Mouse (Mus musculus) liver, embryonic 14.5 days (tissue): Measurements from ENCODE around the gene Nt5c2. TPM values are rescaled to one million over a fixed set of nuclear protein-coding genes. Genes with fewer than 3 reads are reported as not detected.

Source experiments
- ATAC-seq: fragments of 200-750 bp; cut with Nextera tagmentation; 2 replicates; pipeline ENCODE4 v1.8.0; 2017; ENCODE audit warnings: moderate number of reproducible peaks, mild to moderate bottlenecking, moderate library complexity; ENCODE audit not compliant: insufficient read depth
- DNase-seq, 3 experiments: peaks; one replicate each; pipeline ENCODE4 v3.0.0-alpha.2; 2012 to 2013; ENCODE audit warnings: low read depth in 3 of 3, low spot score in 3 of 3
- H3K27ac ChIP-seq: fragments of 300-500 bp; sonication (generic); 2 replicates; pipeline ENCODE4 v1.5.1; 2014; ENCODE audit warnings: moderate library complexity, mild to moderate bottlenecking, control low read depth, inconsistent platforms
- H3K27me3 ChIP-seq: fragments of 300-500 bp; sonication (generic); 2 replicates; pipeline ENCODE4 v1.6.1; 2014; ENCODE audit warnings: mild to moderate bottlenecking, low read length, moderate library complexity; ENCODE audit not compliant: control insufficient read depth, insufficient read depth
- H3K36me3 ChIP-seq: fragments of 300-500 bp; sonication (generic); replicated peaks from 2 replicates; pipeline ENCODE4 v1.6.1; 2014; ENCODE audit warnings: low read depth; ENCODE audit not compliant: control insufficient read depth, insufficient read depth
- H3K4me1 ChIP-seq, 2 experiments: fragments of 200-500 bp in 1 of 2; fragments of 300-500 bp in 1 of 2; sonication (generic) in 1 of 2; replicated peaks; 2 replicates each; pipeline ENCODE4 v1.6.1; 2012 to 2014; ENCODE audit warnings: antibody characterized with exemption in 1 of 2, inconsistent platforms in 1 of 2, low read length in 1 of 2; ENCODE audit not compliant: control insufficient read depth in 2 of 2, insufficient read depth in 2 of 2
- H3K4me2 ChIP-seq: fragments of 300-500 bp; sonication (generic); 2 replicates; pipeline ENCODE4 v1.6.1; 2014; ENCODE audit warnings: low read depth, mild to moderate bottlenecking, control low read depth, moderate library complexity
- H3K4me3 ChIP-seq, 2 experiments: fragments of 200-500 bp in 1 of 2; fragments of 300-500 bp in 1 of 2; sonication (generic) in 1 of 2; 2 replicates each; pipeline ENCODE4 v1.5.1; 2012 to 2014; ENCODE audit warnings: low read depth in 2 of 2, low read length in 2 of 2, mild to moderate bottlenecking in 2 of 2, control low read depth in 1 of 2, inconsistent platforms in 1 of 2, moderate library complexity in 1 of 2; ENCODE audit not compliant: insufficient read depth in 1 of 2
- H3K9ac ChIP-seq: fragments of 300-500 bp; sonication (generic); replicated peaks from 2 replicates; pipeline ENCODE4 v1.6.1; 2014; ENCODE audit warnings: mild to moderate bottlenecking, control low read depth, moderate library complexity
- H3K9me3 ChIP-seq: fragments of 300-500 bp; sonication (generic); 2 replicates; pipeline ENCODE4 v1.6.1; 2016; ENCODE audit warnings: low read length, mixed read lengths; ENCODE audit not compliant: control insufficient read depth
- CTCF ChIP-seq: IDR thresholded peaks from 2 replicates; pipeline ENCODE4 v1.5.1; 2016; ENCODE audit warnings: antibody characterized with exemption, low read depth, control low read depth
- EP300 ChIP-seq: IDR thresholded peaks from 2 replicates; pipeline ENCODE4 v1.6.1; 2016; ENCODE audit warnings: antibody characterized with exemption, low read depth
- WGBS: fragments of 180-500 bp; shearing (Covaris S2); extraction: QIAGEN DNeasy Blood & Tissue Kit; methylation state at CpG from one replicate; pipeline ENCODE4 v1.1.7; 2014; ENCODE audit not compliant: insufficient replicate concordance; 5-methylcytosine and 5-hydroxymethylcytosine counted together
- polyA plus RNA-seq, 2 experiments: library from polyadenylated mRNA; depleted of rRNA in 1 of 2; stranded (reverse) in 1 of 2; unstranded in 1 of 2; fragments of >200 nt; fragmentation: Nextera tagmentation in 1 of 2; extraction: Ambion mirVana in 1 of 2; gene quantifications; 2 replicates each; pipeline versions ENCODE4 v1.2.1 to v1.2.3; 2012 to 2014

Gene Nt5c2
- polyA plus RNA-seq, 2 experiments: 14.9 to 45.0 TPM

- ATAC-seq (no peak), DNase-seq (no peak)
- peaks cover 19% of the 10 kb centered on the region in 2 experiments for H3K4me1 ChIP-seq
- no peak overlapping the region for H3K4me2 ChIP-seq
- peaks cover 20% of the 10 kb centered on the region for H3K36me3 ChIP-seq
- no peak overlapping the region for H3K27ac ChIP-seq
- 74% methylated on average over 5 of the region's 5 CpGs for WGBS
- H3K9ac ChIP-seq: no peak overlapping the region
- no peaks in the 10 kb centered on the region for H3K27me3 ChIP-seq
- no peak for TF ChIP-seq CTCF
- no peak for TF ChIP-seq EP300
- H3K9me3 ChIP-seq: no peaks in the 10 kb centered on the region
- H3K4me3 ChIP-seq: no peak overlapping the region
Measured at GRCm38 (mm10) chr19:46952986-46953385, 62.0 kb downstream of the Nt5c2 start.

GRCm38 (mm10) chr19:46944341-46944740 is 70.6 kb downstream of the Nt5c2 start:
- TF ChIP-seq CTCF (no peak), EP300 (no peak)
- Histone ChIP-seq H3K36me3 (peaks cover 14% of the 10 kb centered on the region), H3K4me1 (no peaks in the 10 kb centered on the region), H3K4me3 (no peak overlapping the region), H3K27me3 (no peaks in the 10 kb centered on the region), H3K9ac (no peak overlapping the region), H3K27ac (no peak overlapping the region), H3K9me3 (no peaks in the 10 kb centered on the region), H3K4me2 (no peak overlapping the region)
- 73% methylated on average over 6 of the region's 6 CpGs for WGBS
- ATAC-seq (no peak), DNase-seq (no peak)

- Histone ChIP-seq H3K9me3 (no peaks in the 10 kb centered on the region), H3K4me2 (no peak overlapping the region), H3K36me3 (no peaks in the 10 kb centered on the region; the same call in 1 of the 2 replicates), H3K27me3 (no peaks in the 10 kb centered on the region), H3K27ac (no peak overlapping the region), H3K9ac (no peak overlapping the region), H3K4me3 (no peak overlapping the region), H3K4me1 (peaks cover 10% of the 10 kb centered on the region in 2 experiments)
- WGBS: 72% methylated on average over 6 of the region's 6 CpGs
- DNase-seq (no peak), ATAC-seq (no peak)
- no peak for TF ChIP-seq EP300
- no peak for TF ChIP-seq CTCF
Measured at GRCm38 (mm10) chr19:46937173-46937572, 77.8 kb downstream of the Nt5c2 start.

GRCm38 (mm10) chr19:46934025-46934424 is 80.9 kb downstream of the Nt5c2 start:
- no peak overlapping the region for H3K27ac ChIP-seq
- no peak overlapping the region for H3K4me3 ChIP-seq
- H3K9ac ChIP-seq: no peak overlapping the region
- DNase-seq (no peak), ATAC-seq (no peak)
- 54% methylated on average over 4 of the region's 4 CpGs for WGBS
- H3K27me3 ChIP-seq: no peaks in the 10 kb centered on the region
- H3K9me3 ChIP-seq: no peaks in the 10 kb centered on the region
- H3K4me2 ChIP-seq: no peak overlapping the region
- peaks cover 10 to 14% of the 10 kb centered on the region in 2 experiments for H3K4me1 ChIP-seq
- H3K36me3 ChIP-seq: no peaks in the 10 kb centered on the region
- TF ChIP-seq CTCF: no peak
- no peak for TF ChIP-seq EP300

GRCm38 (mm10) chr19:46932608-46933007 is 82.3 kb downstream of the Nt5c2 start:
- no peak overlapping the region; the same call in 1 of the 2 replicates for H3K27ac ChIP-seq
- H3K4me2 ChIP-seq: no peak overlapping the region
- 23% methylated on average over 5 of the region's 5 CpGs for WGBS
- no peak for ATAC-seq
- TF ChIP-seq CTCF (no peak), EP300 (no peak)
- H3K27me3 ChIP-seq: no peaks in the 10 kb centered on the region
- H3K9me3 ChIP-seq: no peaks in the 10 kb centered on the region
- H3K4me3 ChIP-seq: no peak overlapping the region
- no peaks in the 10 kb centered on the region for H3K36me3 ChIP-seq
- no peak overlapping the region for H3K9ac ChIP-seq
- peaks cover 10 to 14% of the 10 kb centered on the region in 2 experiments for H3K4me1 ChIP-seq
- DNase-seq: no peak
